Mouse (Mus musculus) kidney, adult 8-10 months (tissue): ENCODE results near the gene Agbl4.
A peak's percentile ranks its signal among the peaks of the same experiment; 100 is the strongest.

Source experiments
- DNase-seq, 2 experiments: peaks; one replicate each; pipeline ENCODE4 v3.0.0; 2022

Gene Agbl4

DNA sequence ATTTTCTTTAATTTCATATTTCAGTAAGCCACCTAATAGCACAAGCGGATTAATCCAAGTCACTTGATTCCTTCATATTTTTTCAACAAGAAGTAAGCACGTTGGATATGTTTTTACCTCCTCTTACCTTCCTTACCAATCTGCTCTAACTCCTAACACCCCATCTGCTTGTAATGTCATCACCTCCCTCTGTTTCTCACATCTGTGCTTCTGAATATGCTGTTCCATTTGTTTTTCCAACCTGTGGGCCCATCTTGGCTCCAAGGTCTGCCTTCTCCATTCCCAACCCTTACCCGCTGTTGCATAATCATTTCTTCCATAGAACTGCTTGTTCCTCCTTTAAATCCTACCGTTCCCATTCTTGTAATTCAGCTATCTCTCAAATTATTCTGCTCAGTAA, 884.4 kb downstream of the Agbl4 start:
- no peak for DNase-seq

- DNase-seq, result no peak
Measured at GRCm38 (mm10) chr4:111284625-111285024, 887.2 kb downstream of the Agbl4 start.

DNA sequence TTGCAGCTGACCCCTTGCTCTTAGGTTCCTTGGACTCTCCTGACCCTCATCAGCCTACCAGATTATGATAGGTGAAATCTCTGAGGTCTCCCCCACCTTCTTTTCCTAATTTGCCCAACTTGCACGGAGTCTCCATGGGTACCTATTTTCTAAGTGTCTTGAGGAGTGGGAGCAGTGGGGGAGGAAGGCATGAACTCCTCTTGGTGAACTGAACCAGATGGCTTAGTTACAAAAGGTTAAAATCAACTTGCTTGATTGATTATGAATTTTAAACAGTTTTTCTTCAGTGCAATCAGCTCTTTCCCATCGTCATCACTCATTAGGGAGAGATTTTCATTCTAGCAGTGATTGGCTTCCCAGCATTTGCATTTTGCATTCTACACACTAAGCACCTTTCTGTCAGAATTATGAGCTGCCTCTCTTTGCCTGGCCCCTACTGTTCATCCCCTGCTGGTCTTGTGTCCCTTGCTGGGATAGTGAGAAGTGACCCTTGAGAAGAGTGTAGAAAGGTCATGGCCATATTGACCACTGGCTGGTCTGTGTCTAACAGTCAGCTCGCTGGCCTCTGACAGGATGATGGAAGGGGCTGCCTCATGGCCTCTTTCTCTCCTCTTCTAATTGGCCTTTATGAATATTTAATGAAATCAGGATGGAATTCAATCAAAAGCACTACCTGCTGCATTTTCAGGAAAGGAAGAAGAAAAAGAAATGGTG, 897.2 kb downstream of the Agbl4 start:
- no peak for DNase-seq

DNA sequence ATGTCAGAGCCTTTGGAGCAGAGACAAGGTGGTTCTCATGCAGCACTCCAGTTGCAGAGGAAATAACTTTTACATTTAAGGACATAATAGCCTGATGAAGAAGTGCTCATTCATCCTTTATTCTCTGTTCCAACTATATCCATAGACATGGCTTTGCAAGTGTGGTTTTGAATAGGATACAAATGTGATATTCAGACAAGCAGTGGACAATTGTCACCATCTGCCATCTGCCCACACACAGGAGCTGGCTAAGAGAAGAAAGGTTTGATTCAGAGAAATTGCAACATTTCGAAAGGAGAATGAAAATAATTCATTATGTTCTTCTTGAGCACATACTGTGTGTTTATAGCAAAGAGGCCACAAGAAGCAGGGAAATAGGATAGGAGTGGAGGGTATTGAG, 909.1 kb downstream of the Agbl4 start:
- DNase-seq, result no peak

GRCm38 (mm10) chr4:111307166-111307565, 909.7 kb downstream of the Agbl4 start:
- DNase-seq, result no peak

DNA sequence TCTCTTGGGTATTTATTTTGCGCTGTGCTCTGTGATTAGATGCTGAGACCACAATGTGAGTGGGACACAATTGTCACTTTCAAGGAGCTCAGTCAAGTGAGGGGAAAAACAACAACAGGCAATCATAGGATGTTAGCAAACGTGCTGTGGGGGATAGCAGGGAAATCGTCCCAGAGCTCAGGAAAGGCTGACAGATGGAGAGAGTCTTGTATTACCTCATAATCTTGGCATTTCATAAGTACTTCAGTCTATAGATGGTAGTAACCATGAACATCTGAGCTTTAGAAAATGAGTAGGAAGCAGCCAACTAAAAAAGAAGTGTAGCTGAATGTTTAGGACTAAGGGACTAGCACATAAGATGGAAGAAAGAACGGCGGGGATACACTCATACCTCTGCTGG, 910.2 kb downstream of the Agbl4 start:
- DNase-seq, result no peak

GRCm38 (mm10) chr4:111308572-111309288, 911.3 kb downstream of the Agbl4 start:
- DNase-seq, result peak; percentile 0 to 13

DNA sequence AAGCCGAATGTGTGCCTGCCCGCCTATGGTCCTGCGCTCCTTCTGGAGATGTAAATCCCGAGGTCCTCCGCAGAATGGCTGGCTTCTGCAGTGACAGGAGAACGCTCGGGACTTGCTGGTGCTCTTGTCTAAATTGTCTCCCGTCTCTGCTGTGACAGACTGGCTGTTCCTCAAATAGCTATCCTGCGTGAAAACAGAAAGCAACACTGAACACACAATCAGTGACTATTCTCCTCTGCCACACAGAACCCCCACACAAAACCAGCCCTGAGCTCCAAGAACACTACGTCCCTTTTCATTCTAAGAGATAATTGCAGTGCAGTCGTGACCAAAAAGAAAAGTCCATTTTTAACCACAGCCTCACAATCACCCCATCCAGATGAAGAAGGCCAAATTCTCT, 929.6 kb downstream of the Agbl4 start:
- no peak for DNase-seq

GRCm38 (mm10) chr4:111327760-111328373, 930.4 kb downstream of the Agbl4 start:
- DNase-seq, result peak; percentile 4 to 23

DNA sequence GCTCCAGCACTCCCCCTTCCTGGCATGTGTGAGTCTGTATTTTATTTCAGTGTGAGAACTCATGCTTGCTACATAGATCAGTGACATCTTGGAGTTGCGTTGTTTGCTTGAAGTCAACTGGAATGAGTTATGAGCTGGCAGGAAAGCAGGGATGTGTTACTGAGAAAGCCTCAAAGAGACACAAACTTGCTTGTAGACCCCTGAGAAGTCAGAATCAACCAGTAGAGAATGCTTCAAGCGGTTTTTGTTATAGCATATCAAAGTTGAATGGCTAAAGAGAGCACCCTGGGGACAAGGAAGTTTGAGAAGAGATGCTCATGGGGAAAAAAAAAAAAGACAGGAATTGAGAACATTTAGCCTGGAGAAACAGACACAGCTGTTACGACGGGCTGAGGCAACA, 932.0 kb downstream of the Agbl4 start:
- no peak for DNase-seq

- no peak for DNase-seq
Measured at GRCm38 (mm10) chr4:111332864-111333263, 935.4 kb downstream of the Agbl4 start.

- DNase-seq, result no peak
Measured at GRCm38 (mm10) chr4:111349965-111350364, 952.5 kb downstream of the Agbl4 start.

DNA sequence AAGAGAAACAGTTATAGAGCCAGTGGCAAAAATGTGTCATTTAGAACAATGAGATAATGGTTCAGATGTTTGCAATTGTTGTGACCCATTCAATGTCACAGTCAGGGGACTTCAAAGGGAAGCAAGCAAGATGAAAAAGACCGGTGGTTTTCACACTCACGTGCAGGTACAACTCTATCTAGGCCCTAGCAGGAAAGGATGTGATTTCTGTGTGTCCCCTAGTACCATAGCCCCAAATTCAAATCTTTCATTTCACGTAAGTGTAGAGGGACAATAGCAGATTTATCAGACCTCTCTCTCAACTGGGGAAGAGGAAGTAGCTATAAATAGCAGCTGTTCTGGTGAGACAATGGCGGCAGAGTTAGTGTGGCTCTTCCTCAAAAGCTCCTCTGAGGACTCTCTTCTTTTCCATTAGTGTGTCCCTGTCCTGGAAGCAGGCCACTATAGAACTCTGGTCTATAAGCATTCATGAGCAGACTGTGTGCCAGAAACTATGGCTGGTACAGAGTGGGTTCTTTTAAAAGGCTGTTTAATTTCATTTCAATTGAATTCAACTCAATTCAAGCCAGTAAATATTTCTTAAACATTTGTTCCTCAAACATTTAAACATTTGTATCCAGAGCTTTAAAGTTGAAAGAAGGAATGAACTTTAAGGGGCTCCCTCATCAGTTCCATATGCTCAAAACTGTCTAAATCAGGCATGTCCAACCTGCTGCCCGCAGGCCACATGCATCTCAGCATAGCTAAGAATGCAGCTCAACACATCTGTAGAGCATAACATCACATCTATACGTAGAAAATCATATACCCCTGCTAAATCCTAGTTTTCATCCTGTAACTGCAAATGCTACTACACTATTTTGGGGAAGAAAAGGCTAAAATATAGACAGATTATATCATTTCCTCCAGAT, 953.4 kb downstream of the Agbl4 start:
- DNase-seq, result no peak

DNA sequence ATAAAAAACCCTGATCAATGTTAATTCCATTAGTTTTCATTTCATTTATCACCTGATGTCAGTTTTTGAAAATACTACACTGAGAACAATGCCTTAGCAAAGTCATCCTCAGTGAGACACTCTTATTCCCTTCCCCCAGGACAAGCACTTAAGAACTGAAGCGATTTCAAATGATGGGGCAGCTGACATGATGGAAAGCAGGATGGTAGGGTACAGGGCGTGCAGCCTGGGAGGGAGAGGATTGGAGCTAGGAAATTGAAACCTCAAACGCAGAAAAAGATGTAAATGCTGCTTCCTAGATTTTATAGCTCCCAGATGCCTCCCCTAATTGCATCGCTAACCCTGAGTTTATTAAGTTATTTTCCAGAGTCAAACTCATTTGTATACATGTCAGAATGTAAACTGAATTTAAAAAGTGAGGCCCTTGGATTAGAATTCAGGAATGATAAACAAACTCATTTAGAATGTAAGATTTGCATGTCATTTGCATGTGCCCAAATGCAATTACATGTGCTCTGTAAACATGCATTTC, 959.2 kb downstream of the Agbl4 start:
- no peak for DNase-seq

DNA sequence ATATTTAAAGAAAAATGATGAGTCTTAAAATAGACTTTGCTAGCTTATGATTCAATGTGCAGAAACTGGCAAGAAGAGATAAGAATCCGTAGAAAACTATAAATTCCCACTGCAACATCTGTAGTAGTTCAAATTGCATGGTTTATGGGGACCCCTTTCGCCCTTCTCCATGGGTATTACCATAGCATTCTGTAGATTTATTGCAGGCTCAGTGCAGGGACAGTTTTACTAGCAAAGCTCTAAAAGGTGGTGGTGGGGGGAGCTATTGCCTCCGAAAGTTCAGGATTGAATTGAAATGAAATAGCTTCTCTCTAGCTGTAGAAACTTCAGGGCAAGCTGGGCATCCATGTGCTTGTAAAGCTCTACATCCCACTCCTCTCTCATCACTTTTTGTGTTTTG, 959.7 kb downstream of the Agbl4 start:
- DNase-seq, result no peak

DNA sequence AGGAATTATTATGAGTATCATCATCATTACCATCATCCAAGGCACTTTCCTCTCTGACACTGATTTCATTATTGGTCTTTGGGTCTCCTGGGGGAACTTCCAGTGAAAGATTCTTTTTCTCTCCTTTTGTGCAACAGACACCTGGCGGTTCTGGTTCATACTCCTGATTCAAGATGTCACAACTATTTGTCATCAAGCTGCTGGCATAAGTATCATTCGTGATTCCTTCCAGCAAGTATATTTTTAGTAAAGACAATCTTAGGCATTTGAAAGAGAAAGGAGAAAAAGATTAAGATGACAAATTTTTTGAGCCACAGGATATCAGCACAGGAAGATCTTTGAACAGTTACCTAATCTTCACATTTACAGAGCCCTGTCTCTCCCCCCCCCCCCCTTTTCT, 966.7 kb downstream of the Agbl4 start:
- DNase-seq, result no peak

GRCm38 (mm10) chr4:111367771-111368170, 970.3 kb downstream of the Agbl4 start:
- DNase-seq, result no peak

DNA sequence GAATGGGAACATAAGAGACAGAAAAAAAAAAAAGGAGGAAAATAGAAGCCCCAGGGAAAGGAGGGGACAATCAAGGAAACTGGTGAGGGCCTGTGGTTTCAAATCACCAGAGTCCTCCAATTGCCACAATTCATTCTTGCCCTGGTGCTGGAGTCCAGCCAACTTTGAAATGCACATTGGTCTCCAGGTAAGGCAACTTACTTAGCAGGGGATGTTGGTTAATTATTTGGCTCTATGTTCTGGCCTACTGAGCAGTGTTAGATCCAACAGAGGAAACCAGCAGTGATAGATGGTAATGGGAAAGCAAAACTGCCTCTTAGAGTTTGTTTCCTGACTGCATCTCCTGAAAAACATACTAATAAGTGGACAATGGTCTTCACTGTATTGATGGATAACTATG, 979.7 kb downstream of the Agbl4 start:
- DNase-seq, result peak; percentile 78 to 82

DNA sequence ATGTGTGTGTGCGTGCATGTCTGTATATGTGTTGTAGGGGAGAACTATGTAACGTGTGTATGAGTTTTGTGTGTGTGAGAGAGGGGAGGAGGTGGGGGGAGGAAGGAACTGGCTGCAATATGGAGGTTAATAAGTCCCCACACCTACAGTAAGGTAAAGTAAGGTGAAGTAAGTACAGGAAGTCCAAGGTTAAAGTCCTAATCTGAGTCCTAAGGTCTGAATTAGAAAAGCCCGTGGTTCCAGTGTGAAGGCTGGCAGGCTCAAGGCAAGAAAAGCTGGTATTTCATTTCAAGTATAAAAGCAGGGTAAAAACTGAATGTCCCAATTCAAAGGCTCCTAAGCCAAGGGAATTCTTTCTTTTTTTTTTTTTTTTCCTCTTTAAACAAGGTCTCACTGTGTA, 980.6 kb downstream of the Agbl4 start:
- peak; percentile 28 to 61 for DNase-seq

DNA sequence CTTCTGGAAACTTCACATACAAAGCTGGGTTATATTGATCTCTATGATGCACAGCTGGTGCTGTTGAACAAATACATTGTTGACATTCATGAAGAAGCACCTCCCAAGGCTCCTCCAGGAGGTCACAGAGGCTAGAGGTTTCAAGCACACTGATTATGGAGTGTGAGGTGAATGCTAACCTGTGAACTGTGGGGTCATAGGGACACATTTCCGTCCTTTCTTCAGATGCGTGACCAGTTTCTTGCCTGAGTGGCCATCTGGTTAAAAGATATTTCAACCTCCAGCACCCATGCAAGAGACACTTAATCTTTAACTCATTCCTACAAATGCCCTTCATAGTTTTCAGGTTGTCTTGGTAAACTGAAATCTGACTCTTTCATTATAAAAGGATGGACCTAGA, 985.6 kb downstream of the Agbl4 start:
- peak; percentile 72 to 88 for DNase-seq

DNA sequence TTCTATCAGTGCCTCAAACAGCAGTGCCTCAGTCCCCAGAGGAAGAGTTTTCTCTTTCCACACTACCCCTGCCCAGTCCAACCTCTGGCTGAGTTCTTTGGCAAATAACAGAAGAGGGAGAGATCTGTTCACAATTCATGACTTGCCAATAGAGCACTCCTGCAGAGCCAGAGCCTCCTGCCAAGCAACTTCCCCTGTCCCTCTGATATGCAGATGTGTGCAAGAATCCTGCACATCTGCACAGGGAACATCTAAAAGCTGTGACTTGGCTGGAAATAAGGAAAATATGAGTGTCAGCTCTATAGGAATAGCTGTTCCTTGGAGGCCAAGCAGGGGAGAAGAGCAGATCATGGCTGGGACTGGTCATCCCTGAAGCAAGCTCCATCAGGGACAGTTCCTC, 993.3 kb downstream of the Agbl4 start:
- DNase-seq, result no peak

GRCm38 (mm10) chr4:111399784-111400183, 1002.3 kb downstream of the Agbl4 start:
- DNase-seq, result no peak

GRCm38 (mm10) chr4:111400676-111401075, 1003.2 kb downstream of the Agbl4 start:
- DNase-seq, result no peak
